Mouse (Mus musculus): ENCODE measurements around the gene Lrrc2.
A peak's percentile ranks its signal among the peaks of the same experiment; 100 is the strongest.

GRCm38 (mm10) chr9:110990204-110990603, 38.9 kb downstream of the Lrrc2 start, which contains the start of gene Rtp3:
- no peak for TF ChIP-seq CTCF (IDR thresholded peaks at IDR 0.05; ENCODE audit: insufficient read depth, low read length)
- peak; percentile 44; the same call in 1 of the 2 replicates for TF ChIP-seq POLR2A (IDR thresholded peaks at IDR 0.05; ENCODE audit: borderline replicate concordance, extremely low read depth, low read depth, low read length)
